Mouse (Mus musculus) intestine, embryonic 15.5 days (tissue): Measurements from ENCODE around the gene Tram1l1. TPM values are rescaled to one million over a fixed set of nuclear protein-coding genes. Genes with fewer than 3 reads are reported as not detected.

ENCODE experiments used
- polyA plus RNA-seq: library from polyadenylated mRNA; unstranded; fragments of >200 nt; fragmentation: Nextera tagmentation; extraction: Ambion mirVana; gene quantifications from 2 replicates; pipeline ENCODE4 v1.2.1, GENCODE M21; 2015

Tram1l1 gene
- polyA plus RNA-seq, 1 experiment from 2014 or later, result 6.0 TPM

Other genes with a start within 250 kb of the Tram1l1 start
- not detected in 2 replicates for gene 1700006A11Rik, start 105.2 kb downstream of the Tram1l1 start, polyA plus RNA-seq